Mouse (Mus musculus) liver (tissue): ENCODE results near the gene Ggn.
A peak's percentile ranks its signal among the peaks of the same experiment; 100 is the strongest.
"Not testable (repeated sequence)": the region's sequence is repeated elsewhere in the genome, so short reads cannot be mapped to it uniquely, and the experiment has no call there.

ENCODE experiments used
- DNase-seq: peaks from one replicate; pipeline ENCODE4 v3.0.0-alpha.2; 2020; ENCODE audit warnings: mixed read lengths

Ggn gene

GRCm38 (mm10) chr7:29170066-29170754 lies at the start of gene Ggn, which contains the start of gene Spred3:
Gene Ggn, plus strand, starts transcription at chr7:29170210.
Gene Spred3, minus strand, starts transcription at chr7:29170411.
- DNase-seq = peak; percentile 79

DNA sequence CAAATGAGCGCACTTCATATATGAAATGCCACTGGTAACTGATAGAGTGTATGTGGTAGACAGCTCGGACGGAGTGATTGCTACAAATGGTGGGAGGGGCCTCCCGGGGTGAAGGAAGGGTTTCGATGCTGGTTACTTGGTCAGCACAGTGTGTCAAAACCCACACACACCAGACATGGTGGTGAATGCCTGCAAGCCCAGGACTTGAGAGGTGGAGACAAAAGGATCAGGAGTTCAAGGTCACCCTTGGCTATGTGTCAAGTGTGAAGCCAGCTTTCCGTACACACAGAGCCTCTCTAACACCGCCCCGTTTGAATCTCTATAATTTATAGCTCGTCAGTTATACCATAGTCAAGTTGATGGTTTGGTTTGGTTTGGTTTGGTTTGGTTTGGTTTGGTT lies 47.2 kb upstream of the Ggn start:
- DNase-seq = no peak

DNA sequence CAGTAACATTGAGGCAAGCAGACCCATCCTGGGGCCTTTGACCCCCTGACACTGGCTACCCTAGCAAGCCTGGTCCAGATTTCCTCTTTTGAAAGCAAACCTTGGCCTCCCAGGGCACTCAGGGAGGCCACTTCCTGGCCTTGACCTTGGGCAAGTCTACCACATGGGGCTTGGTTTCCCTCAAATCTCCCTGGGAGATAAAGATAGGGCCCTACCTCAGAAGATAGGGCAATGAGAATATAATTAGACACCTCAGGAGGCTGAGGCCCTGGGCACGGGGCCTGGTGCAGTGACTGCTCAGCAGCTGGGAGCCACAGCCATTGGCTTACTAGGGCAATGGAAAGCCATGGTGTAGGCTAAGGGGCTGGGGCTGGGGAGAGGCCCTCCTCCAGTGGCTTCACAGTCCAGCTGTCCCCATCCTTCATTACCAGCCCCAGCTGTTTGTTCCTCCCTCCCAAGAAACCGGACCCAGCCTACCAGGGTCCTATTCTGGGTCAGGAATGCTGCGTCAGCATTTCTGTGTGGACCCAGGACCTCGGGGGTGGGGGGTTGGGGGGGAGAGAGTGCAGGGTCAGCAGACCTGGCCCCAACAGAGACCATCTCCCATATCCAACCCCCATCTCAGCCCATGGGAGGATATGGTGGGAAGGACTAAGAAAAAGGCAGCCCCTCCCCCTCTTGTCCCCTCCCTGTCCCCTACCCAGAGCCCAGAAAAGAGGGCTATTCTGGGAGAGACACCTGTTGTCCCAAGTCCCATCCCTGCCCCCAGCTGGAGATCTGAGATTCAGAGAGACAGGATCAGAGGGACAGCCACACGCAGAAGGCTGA lies 46.3 kb upstream of the Ggn start:
- DNase-seq = no peak

- peak; percentile 80 for DNase-seq
Observed at GRCm38 (mm10) chr7:29124970-29125369, 45.0 kb upstream of the Ggn start, which contains the start of gene Ryr1. Gene Ryr1, minus strand, starts transcription at chr7:29125179.

DNA sequence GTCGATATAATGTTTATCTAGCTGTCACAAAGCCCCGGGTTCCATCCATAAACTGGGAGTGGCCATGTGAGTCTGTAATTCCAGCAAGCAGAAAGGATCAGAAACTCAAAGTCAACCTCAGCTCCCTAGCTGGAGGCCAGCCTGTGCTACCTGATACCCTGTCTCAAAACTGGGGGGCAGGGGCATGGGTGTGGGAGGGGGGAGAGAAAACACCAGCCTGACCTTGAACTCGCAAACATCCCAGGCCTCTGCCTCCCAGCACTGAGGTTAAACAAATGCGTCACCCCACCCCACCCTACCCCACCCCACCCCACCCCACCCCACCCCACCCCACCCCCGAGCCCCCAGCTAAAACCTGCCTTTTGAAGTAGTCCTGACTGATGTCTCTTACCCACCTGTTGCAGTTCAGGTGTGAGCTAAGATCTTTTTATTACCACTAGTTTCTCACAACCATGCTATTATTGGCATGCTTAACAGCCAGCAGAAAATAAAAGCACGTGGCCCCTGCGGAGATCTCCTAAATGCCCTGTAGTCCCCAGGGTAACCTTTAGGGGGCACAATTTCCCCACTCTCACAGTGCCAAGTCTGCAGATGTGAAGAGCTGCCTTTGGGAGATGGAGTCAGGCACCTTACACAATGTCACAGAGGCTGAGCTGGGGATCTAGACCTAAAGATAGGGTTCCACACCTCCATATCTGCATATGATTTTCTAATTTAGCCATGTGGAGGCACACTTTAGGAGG lies 43.7 kb upstream of the Ggn start:
- peak; percentile 62 for DNase-seq

DNA sequence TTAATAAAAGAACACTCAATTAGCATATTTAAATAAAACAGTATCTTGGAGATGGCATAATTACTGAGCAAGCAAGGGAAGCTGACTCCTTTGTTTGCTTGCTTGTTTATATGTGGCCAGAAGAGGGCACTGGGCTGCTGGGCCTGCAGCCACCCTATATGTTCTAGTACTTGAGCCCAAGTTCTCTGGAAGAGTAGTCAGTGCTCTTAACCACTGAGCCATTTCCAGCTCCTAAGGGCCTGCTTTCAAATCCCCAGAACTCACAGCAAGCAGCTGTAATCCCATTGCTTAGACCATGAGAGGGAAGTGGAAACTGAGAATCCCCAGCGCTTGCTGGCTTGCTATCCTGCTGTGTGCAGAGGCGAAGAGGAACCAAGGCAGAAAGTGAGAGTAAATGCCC lies 41.3 kb upstream of the Ggn start:
- DNase-seq = no peak

GRCm38 (mm10) chr7:29134230-29134629 lies 35.8 kb upstream of the Ggn start:
- DNase-seq = no peak

- peak; percentile 59 for DNase-seq
Observed at GRCm38 (mm10) chr7:29134693-29135386, 35.2 kb upstream of the Ggn start, which contains the start of gene Rasgrp4. Gene Rasgrp4, plus strand, starts transcription at chr7:29134851.

- DNase-seq = no peak
Observed at GRCm38 (mm10) chr7:29137429-29137828, 32.6 kb upstream of the Ggn start.

- DNase-seq = not testable (repeated sequence)
Observed at GRCm38 (mm10) chr7:29139237-29139636, 30.8 kb upstream of the Ggn start.

- no peak for DNase-seq
Observed at GRCm38 (mm10) chr7:29141416-29141815, 28.6 kb upstream of the Ggn start.

GRCm38 (mm10) chr7:29144006-29144405 lies 26.0 kb upstream of the Ggn start:
- DNase-seq = peak; percentile 30

GRCm38 (mm10) chr7:29146625-29147367 lies 23.2 kb upstream of the Ggn start:
- DNase-seq = no peak

DNA sequence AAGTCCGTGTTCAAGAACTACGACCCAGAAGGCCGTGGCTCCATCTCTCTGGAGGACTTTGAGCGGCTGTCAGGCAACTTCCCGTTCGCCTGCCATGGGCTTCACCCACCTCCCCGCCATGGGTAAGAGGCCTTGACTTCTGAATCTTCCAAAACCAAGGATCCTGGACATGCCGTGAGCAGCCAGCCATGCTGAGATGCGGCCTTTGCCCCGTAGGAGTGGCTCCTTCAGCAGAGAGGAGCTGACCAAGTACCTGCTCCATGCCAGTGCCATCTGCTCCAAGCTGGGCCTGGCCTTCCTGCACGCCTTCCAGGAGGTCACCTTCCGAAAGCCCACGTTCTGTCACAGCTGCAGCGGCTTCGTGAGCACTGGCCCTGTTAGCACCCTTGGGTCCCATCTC lies 21.2 kb upstream of the Ggn start:
- DNase-seq = no peak

- no peak for DNase-seq
Observed at GRCm38 (mm10) chr7:29151486-29151885, 18.5 kb upstream of the Ggn start.

DNA sequence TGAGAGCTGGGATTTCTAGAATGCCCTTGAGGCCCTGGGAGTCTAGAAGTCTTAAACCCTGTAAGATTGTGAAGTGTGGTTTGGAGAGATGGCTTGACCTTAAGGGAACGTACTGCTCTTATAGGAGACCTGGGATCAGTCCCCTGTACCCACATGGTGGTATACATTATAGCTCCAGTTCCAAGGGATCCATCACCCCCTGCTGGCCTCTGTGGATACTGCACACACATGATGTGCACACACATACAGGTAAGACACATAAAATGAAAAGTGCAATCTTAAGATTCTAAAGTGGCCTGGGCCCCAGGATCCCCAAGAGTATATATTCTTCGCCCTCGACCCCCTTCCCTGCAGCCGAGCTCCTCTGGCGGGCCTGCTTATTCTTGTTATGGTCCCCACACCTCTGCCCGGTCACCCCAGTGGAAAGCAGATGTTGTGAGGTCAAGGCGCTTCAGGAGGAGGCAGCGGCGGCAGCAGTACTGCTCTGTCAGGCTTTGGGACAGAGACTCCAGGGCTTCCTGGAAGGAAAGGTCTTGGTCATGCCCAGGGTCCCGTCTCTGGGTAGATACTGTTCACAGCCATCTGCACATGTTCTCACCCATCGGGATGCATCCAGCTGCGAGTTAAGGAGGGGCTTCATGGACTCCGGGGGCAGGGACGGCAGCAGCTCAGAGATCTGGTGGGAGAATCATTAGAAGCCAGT lies 15.8 kb upstream of the Ggn start:
- DNase-seq = no peak

DNA sequence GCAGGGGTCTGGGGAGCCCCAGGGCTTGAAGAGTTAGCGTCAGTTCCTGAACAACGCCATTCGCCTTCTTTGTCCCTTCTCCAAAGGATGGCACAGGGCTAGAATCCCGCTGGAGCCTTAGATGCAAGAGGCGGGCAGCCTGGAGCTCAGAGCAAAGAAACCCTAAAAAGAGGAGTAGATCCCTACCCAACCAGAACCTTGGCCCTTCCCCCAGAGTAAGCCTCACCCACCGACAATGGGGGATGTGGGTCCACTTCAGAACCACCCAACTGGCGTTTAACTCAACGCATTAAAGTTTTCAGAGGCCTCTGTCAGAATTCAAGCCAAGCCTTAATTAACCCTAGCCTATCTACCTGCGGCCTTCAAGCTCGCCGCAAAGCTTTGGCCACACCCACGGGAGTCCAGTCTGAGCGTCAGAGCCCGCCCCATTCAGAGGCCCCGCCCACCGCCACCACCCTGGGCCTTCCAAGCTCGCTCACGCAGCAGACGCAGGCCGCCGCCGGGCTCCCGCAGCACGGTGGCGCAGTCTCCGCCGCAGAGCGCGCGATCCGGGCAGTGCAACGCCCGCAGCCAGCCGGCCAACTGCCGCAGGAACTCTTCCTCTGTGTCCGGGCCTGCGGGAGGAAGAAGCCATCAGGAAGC lies 14.7 kb upstream of the Ggn start:
- peak; percentile 94 for DNase-seq

DNA sequence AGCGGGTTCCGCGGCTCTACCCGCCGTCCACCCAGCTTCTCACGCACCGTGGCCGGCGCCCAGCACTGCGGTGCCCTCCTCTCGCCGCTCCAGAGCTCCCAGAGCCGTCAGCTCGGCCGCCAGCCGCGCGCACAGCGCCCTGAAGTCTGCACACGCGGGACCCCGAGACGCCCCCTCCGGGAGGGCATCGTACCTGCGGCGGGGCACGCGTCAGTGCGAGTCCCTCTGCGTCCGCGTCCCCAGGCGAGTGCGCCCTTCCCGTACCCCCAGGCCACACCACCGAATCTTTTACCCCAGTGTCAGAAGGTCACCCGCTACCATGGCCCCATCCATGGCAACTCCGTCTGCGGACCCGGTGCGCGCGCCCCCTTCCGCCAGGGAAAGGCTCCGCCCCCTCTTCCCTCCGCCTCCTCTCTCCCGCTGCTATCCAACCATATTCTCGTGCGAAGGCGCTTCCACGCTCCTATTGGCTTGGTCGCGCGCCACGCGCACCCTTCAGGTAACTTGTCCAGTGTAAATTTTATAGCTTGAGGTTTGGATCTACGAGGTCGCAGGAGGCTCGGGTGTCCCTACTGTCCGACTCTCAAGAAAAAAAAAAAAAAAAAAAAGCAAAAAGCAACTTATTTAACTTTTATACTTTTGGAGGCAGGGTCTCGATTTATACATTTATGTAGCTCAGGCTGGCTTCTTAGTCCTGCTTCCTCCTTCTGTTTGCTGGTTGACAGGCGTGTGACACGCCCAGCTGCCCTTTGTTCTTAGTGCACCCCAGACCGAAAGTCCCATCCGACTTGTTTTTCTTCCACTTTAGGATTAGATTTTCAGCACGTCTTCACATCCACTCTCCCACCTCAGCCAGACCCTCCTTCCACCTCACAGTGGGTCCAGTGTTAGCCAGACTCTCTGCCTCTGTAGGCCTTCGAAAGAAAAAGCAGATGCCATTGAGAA lies 13.9 kb upstream of the Ggn start, which contains the start of gene Fam98c:
Gene Fam98c (minus strand): TSS at position 397 of the 945 bp plus-strand sequence.
- peak; percentile 86 for DNase-seq

GRCm38 (mm10) chr7:29158264-29158663 lies 11.7 kb upstream of the Ggn start:
- no peak for DNase-seq
